Mouse (Mus musculus) forebrain, embryonic 13.5 days (tissue): ENCODE measurements around the gene Foxp1. TPM values are rescaled to one million over a fixed set of nuclear protein-coding genes. Genes with fewer than 3 reads are reported as not detected.

Experiments used
- ATAC-seq: fragments of 200-750 bp; cut with Nextera tagmentation; 2 replicates; pipeline ENCODE4 v1.8.0; 2017
- H3K27ac ChIP-seq: fragments of 300-500 bp; sonication (generic); 2 replicates; pipeline ENCODE4 v1.5.1; 2015; ENCODE audit warnings: inconsistent platforms, mild to moderate bottlenecking, moderate library complexity
- H3K27me3 ChIP-seq: fragments of 300-500 bp; sonication (generic); 2 replicates; pipeline ENCODE4 v1.6.1; 2015; ENCODE audit warnings: mild to moderate bottlenecking, inconsistent platforms
- H3K36me3 ChIP-seq: fragments of 300-500 bp; sonication (generic); 2 replicates; pipeline ENCODE4 v1.6.1; 2015; ENCODE audit warnings: mild to moderate bottlenecking, inconsistent platforms; ENCODE audit not compliant: poor library complexity, severe bottlenecking
- H3K4me1 ChIP-seq: fragments of 300-500 bp; sonication (generic); 2 replicates; pipeline ENCODE4 v1.6.1; 2015; ENCODE audit warnings: inconsistent platforms
- H3K4me2 ChIP-seq: fragments of 300-500 bp; sonication (generic); 2 replicates; pipeline ENCODE4 v1.6.1; 2015; ENCODE audit warnings: inconsistent platforms, mild to moderate bottlenecking, moderate library complexity
- H3K4me3 ChIP-seq: fragments of 300-500 bp; sonication (generic); 2 replicates; pipeline ENCODE4 v1.5.1; 2015; ENCODE audit warnings: mild to moderate bottlenecking, inconsistent platforms
- H3K9ac ChIP-seq: fragments of 300-500 bp; sonication (generic); 2 replicates; pipeline ENCODE4 v1.6.1; 2015; ENCODE audit warnings: mild to moderate bottlenecking, inconsistent platforms
- H3K9me3 ChIP-seq: fragments of 300-500 bp; sonication (generic); replicated peaks from 2 replicates; pipeline ENCODE4 v1.6.1; 2016; ENCODE audit warnings: inconsistent platforms
- WGBS: fragments of 180-500 bp; shearing (Covaris S2); methylation state at CpG from one replicate; pipeline ENCODE4 v1.1.7; 2015; 5-methylcytosine and 5-hydroxymethylcytosine counted together
- polyA plus RNA-seq: library from polyadenylated mRNA; unstranded; fragments of >200 nt; fragmentation: Nextera tagmentation; extraction: Ambion mirVana; gene quantifications from 2 replicates; pipeline ENCODE4 v1.2.1, GENCODE M21; 2015

The Foxp1 gene
- polyA plus RNA-seq, 1 experiment from 2014 or later, result 51.3 TPM

- H3K4me3 ChIP-seq, result no peak overlapping the region
- no peaks in the 10 kb centered on the region for H3K27me3 ChIP-seq
- H3K27ac ChIP-seq, result no peak overlapping the region
- no peak overlapping the region for H3K4me2 ChIP-seq
- WGBS, result 94% methylated on average over 7 of the region's 7 CpGs
- peaks cover 21% of the 10 kb centered on the region for H3K36me3 ChIP-seq
- ATAC-seq, result no peak
- H3K4me1 ChIP-seq, result no peaks in the 10 kb centered on the region
- no peaks in the 10 kb centered on the region for H3K9me3 ChIP-seq
- no peak overlapping the region for H3K9ac ChIP-seq
These were observed 542.1 kb downstream of the Foxp1 start for GRCm38 (mm10) chr6:98980432-98980831.

DNA sequence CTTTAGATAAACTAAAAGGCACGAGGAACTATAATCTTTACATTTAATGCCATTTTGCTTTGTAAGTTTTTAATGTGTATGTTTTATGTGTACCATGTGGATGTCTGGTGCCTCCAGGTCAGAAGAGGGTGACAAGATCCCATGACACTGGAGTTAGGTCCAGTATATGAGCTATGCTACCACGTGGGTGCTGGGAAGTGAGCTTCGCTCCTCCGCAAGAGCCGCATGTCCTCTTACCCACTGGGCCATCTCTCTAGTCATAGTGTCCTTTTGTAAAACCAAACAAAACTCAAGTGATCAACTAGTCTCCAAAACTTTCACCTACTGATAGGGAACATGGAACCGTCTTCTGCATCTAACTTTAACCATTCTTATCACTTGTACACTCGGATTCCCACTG, 542.5 kb downstream of the Foxp1 start:
- ATAC-seq, result no peak
- H3K9ac ChIP-seq, result no peak overlapping the region
- H3K27me3 ChIP-seq, result no peaks in the 10 kb centered on the region
- peaks cover 25% of the 10 kb centered on the region for H3K36me3 ChIP-seq
- H3K4me2 ChIP-seq, result no peak overlapping the region
- WGBS, result 94% methylated on average over 7 of the region's 7 CpGs
- no peaks in the 10 kb centered on the region for H3K9me3 ChIP-seq
- H3K4me1 ChIP-seq, result no peaks in the 10 kb centered on the region
- H3K27ac ChIP-seq, result no peak overlapping the region
- no peak overlapping the region for H3K4me3 ChIP-seq

- ATAC-seq, result no peak
- WGBS, result 96% methylated on average over 4 of the region's 4 CpGs
- H3K36me3 ChIP-seq, result peaks cover 33% of the 10 kb centered on the region
These were observed 544.7 kb downstream of the Foxp1 start for GRCm38 (mm10) chr6:98977806-98978205.

DNA sequence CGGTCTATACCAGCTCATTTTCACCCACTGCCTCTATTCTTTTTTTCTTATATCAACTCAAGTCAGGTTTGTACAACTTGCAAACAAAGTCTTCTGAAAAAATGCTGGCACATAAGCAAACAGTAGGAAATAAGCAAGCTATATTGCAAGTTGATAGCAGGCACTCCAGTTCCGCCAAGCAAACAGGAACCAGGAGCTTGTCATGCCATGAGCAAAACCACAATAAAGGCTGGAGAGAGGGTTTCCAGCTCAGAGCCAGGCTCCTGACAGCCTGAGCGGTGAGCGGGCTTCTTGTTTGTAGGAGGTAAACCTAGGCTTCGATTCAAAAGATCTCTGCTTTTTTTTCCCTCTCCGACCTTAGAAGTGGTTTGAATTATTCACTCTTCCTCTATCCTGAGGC, 546.6 kb downstream of the Foxp1 start:
- H3K9me3 ChIP-seq, result no peaks in the 10 kb centered on the region
- H3K4me3 ChIP-seq, result no peak overlapping the region
- no peak overlapping the region for H3K27ac ChIP-seq
- H3K27me3 ChIP-seq, result no peaks in the 10 kb centered on the region
- H3K36me3 ChIP-seq, result peaks cover 33% of the 10 kb centered on the region
- no peak overlapping the region for H3K9ac ChIP-seq
- 92% methylated on average over 6 of the region's 6 CpGs for WGBS
- no peak overlapping the region for H3K4me2 ChIP-seq
- no peak for ATAC-seq
- peaks cover under 1% of the 10 kb centered on the region for H3K4me1 ChIP-seq

More at GRCm38 (mm10) chr6:98977806-98978205, 544.7 kb downstream of the Foxp1 start:
- Histone ChIP-seq H3K4me3 (no peak overlapping the region), H3K4me1 (no peaks in the 10 kb centered on the region), H3K9me3 (no peaks in the 10 kb centered on the region), H3K27me3 (no peaks in the 10 kb centered on the region), H3K27ac (no peak overlapping the region), H3K4me2 (no peak overlapping the region), H3K9ac (no peak overlapping the region)

DNA sequence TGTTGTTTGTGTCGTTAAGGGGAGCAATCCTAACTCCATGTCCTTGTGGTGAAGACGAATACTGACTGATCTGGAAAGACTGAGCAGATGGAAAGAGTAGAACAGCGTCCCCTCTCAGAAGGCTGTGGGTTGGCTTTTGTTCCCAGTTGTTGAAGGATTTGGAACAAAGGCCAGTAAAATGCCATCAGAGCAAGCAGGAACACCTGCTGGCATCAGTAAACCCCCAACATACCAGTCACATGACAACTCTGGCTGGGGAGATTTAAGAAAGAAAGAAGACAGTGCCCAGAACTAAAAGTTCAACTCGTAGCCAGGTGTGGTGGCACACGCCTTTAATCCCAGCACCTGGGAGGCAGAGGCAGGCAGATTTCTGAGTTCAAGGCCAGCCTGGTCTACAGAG, 549.1 kb downstream of the Foxp1 start:
- Histone ChIP-seq H3K36me3 (peaks cover 33% of the 10 kb centered on the region), H3K4me1 (peaks cover 15% of the 10 kb centered on the region), H3K9ac (no peak overlapping the region), H3K27ac (no peak overlapping the region), H3K27me3 (no peaks in the 10 kb centered on the region), H3K9me3 (no peaks in the 10 kb centered on the region), H3K4me2 (no peak overlapping the region), H3K4me3 (no peak overlapping the region)
- 73% methylated on average over 5 of the region's 5 CpGs for WGBS
- no peak for ATAC-seq

- H3K9me3 ChIP-seq, result no peaks in the 10 kb centered on the region
- H3K4me2 ChIP-seq, result no peak overlapping the region
- H3K27me3 ChIP-seq, result no peaks in the 10 kb centered on the region
- H3K4me1 ChIP-seq, result peaks cover 15% of the 10 kb centered on the region
- no peak overlapping the region for H3K4me3 ChIP-seq
- ATAC-seq, result no peak
- peaks cover 26% of the 10 kb centered on the region for H3K36me3 ChIP-seq
- WGBS, result 61% methylated on average over 7 of the region's 7 CpGs
- no peak overlapping the region for H3K27ac ChIP-seq
- H3K9ac ChIP-seq, result no peak overlapping the region
These were observed 550.1 kb downstream of the Foxp1 start for GRCm38 (mm10) chr6:98972404-98972803.

- H3K4me3 ChIP-seq, result no peak overlapping the region
- H3K4me1 ChIP-seq, result no peaks in the 10 kb centered on the region
- no peak overlapping the region for H3K4me2 ChIP-seq
- no peak overlapping the region for H3K27ac ChIP-seq
- H3K9ac ChIP-seq, result no peak overlapping the region
- no peaks in the 10 kb centered on the region for H3K27me3 ChIP-seq
- H3K9me3 ChIP-seq, result no peaks in the 10 kb centered on the region
- no peak for ATAC-seq
- 93% methylated on average over 6 of the region's 6 CpGs for WGBS
- H3K36me3 ChIP-seq, result peaks cover 1% of the 10 kb centered on the region; the same call in 1 of the 2 replicates
These were observed 563.2 kb downstream of the Foxp1 start for GRCm38 (mm10) chr6:98959333-98959732.

DNA sequence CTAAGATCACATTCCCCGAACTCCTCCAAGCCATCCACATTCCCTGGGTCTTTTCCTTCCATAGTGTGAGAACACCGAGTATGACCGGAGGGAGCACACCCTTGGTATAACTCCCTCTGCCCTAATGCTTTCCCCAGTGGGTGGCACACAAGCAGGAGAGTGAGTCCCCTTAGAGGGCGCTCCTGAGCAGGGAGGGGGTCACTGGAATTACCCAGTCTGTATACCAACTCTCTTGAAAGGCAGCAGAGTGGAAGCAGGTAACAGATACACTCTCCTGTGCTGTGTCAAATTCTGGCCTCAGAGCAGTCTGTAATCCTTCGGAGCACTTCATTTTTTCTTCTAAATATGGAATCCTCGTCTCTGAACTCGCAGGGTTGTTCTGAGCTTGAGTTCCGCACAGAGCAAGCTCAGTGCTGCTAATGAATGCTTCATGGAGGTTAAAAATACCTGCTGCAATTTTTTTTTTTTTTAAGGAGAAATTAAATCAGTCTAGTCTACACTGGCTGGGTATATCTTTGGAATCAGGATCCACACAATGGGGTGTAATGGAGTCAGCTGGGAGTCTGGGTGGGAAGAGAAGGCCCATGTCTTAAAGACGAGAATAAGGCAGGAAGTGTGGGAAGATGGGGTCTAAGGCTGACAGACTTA, 565.9 kb downstream of the Foxp1 start:
- Histone ChIP-seq H3K27ac (no peak overlapping the region), H3K9ac (no peak overlapping the region), H3K4me3 (no peak overlapping the region), H3K9me3 (no peaks in the 10 kb centered on the region), H3K36me3 (peaks cover 9% of the 10 kb centered on the region; the same call in 1 of the 2 replicates), H3K27me3 (no peaks in the 10 kb centered on the region; the same call in 1 of the 2 replicates), H3K4me1 (no peaks in the 10 kb centered on the region), H3K4me2 (no peak overlapping the region)
- no peak; the same call in 1 of the 2 replicates for ATAC-seq
- 86% methylated on average over 9 of the region's 9 CpGs for WGBS

GRCm38 (mm10) chr6:98955706-98956105, 566.8 kb downstream of the Foxp1 start:
- Histone ChIP-seq H3K27ac (no peak overlapping the region), H3K9ac (no peak overlapping the region), H3K36me3 (peaks cover 9% of the 10 kb centered on the region; the same call in 1 of the 2 replicates), H3K4me2 (no peak overlapping the region), H3K27me3 (peaks cover 7% of the 10 kb centered on the region), H3K4me1 (peaks cover 1% of the 10 kb centered on the region; the same call in 1 of the 2 replicates), H3K9me3 (no peaks in the 10 kb centered on the region), H3K4me3 (no peak overlapping the region)
- ATAC-seq, result no peak
- 75% methylated on average over 6 of the region's 6 CpGs for WGBS

- no peak overlapping the region for H3K4me2 ChIP-seq
- whole genome bisulfite sequencing, result 95% methylated on average over 5 of the region's 5 CpGs
- H3K27me3 ChIP-seq, result peaks cover 7% of the 10 kb centered on the region
- no peak for ATAC-seq
- H3K27ac ChIP-seq, result no peak overlapping the region
- H3K9me3 ChIP-seq, result no peaks in the 10 kb centered on the region
- H3K36me3 ChIP-seq, result peaks cover 9% of the 10 kb centered on the region; the same call in 1 of the 2 replicates
- H3K4me3 ChIP-seq, result no peak overlapping the region
- no peak overlapping the region for H3K9ac ChIP-seq
- H3K4me1 ChIP-seq, result peaks cover 13% of the 10 kb centered on the region
These were observed 568.1 kb downstream of the Foxp1 start for GRCm38 (mm10) chr6:98954439-98954838.

DNA sequence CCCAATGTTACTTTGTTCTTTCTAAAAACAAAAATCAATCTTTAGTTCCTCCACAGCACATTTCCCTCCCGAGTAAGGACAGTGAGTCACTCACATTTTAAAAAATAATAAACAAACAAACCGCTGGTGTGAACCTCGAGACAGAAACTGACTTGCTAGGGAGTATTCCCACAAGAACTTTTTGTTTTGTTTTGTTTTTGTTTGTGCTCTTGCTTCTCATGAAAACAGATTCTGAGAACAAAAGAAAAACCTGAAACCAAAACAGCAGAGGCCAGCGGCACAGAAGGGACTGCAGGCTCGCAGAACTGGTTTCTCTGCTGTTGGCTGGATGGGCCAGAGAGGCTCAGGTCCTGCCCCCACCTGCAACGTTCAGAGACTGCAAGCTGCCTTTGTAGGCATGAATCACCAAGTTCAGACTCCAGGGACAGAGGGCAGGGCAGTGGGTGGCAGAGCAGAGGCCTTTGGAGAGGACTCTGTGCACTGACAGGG, 572.8 kb downstream of the Foxp1 start:
- Histone ChIP-seq H3K4me2 (no peak overlapping the region), H3K4me3 (no peak overlapping the region), H3K27me3 (peaks cover 22% of the 10 kb centered on the region), H3K27ac (no peak overlapping the region), H3K36me3 (peaks cover 12% of the 10 kb centered on the region; the same call in 1 of the 2 replicates), H3K9ac (no peak overlapping the region), H3K9me3 (no peaks in the 10 kb centered on the region), H3K4me1 (peaks cover 36% of the 10 kb centered on the region)
- ATAC-seq, result no peak
- WGBS, result 18% methylated on average over 6 of the region's 6 CpGs

DNA sequence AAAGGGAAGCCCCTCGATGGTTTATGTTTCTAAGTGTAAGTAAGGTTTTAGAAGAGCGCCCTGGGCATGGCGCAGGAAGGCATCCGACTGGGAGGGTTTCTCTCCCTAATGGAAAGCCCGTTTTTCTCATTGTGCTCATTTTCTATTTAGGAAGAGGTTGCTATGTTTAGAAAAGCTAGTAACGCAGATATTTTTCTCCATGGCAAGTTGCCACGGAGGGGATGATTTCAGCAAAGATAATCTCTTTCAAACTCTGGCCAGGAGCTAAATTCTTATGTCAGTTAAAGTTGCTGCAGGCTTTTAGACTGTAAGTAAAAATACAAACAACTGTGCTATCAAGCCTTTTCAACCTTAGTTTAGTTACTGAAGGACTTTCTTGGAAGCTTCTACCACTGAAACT, 573.2 kb downstream of the Foxp1 start:
- 38% methylated on average over 7 of the region's 7 CpGs for WGBS
- H3K9me3 ChIP-seq, result no peaks in the 10 kb centered on the region
- peaks cover 12% of the 10 kb centered on the region; the same call in 1 of the 2 replicates for H3K36me3 ChIP-seq
- no peak overlapping the region for H3K9ac ChIP-seq
- H3K4me1 ChIP-seq, result peaks cover 36% of the 10 kb centered on the region
- no peak for ATAC-seq
- no peak overlapping the region for H3K27ac ChIP-seq
- H3K4me3 ChIP-seq, result no peak overlapping the region
- H3K27me3 ChIP-seq, result peaks cover 25% of the 10 kb centered on the region
- H3K4me2 ChIP-seq, result no peak overlapping the region
